Mouse (Mus musculus): ENCODE data around the gene Anp32e. TPM values are rescaled to one million over a fixed set of nuclear protein-coding genes. Genes with fewer than 3 reads are reported as not detected.

Anp32e gene
- polyA plus RNA-seq, 1 experiment from 2014 or later = 159 TPM

- peak overlapping the region; percentile 81 for H3K4me2 ChIP-seq
These were observed 66.1 kb downstream of the Anp32e start for GRCm38 (mm10) chr3:95994975-95995801.

GRCm38 (mm10) chr3:95995802-95996428 is 66.9 kb downstream of the Anp32e start, which contains the start of gene Plekho1:
Gene Plekho1 (minus strand): TSS chr3:95996001.
- no peaks in the 10 kb centered on the region for H3K27me3 ChIP-seq (replicated peaks)
- ATAC-seq (ENCODE audit: insufficient read depth, low FRiP score, low read depth) = peak; percentile 20; the same call in 1 of the 2 replicates
- peaks cover 26% of the 10 kb centered on the region for H3K4me1 ChIP-seq
- H3K36me3 ChIP-seq = 0 out of 2 replicates have a peak, but pooled peaks cover 4% of the 10 kb centered on the region
- H3K9me3 ChIP-seq = no peaks in the 10 kb centered on the region
- peak within 1 kb of the TSS; percentile 74 for H3K4me3 ChIP-seq (replicated peaks)
- H3K27ac ChIP-seq = peak within 1 kb of the TSS; percentile 95
- peak within 1 kb of the TSS; percentile 71 for H3K9ac ChIP-seq
- H3K4me2 ChIP-seq = peak within 1 kb of the TSS; percentile 81
- WGBS = under 1% methylated on average over 76 of the region's 84 CpGs

More at GRCm38 (mm10) chr3:95994975-95995801, 66.1 kb downstream of the Anp32e start:
- peak; percentile 19; the same call in 1 of the 2 replicates for ATAC-seq (ENCODE audit: insufficient read depth, low FRiP score, low read depth)
- no peaks in the 10 kb centered on the region for H3K27me3 ChIP-seq (replicated peaks)
- H3K4me1 ChIP-seq = peaks cover 26% of the 10 kb centered on the region
- peak overlapping the region; percentile 71 for H3K9ac ChIP-seq
- H3K4me3 ChIP-seq (replicated peaks) = peak overlapping the region; percentile 74
- H3K36me3 ChIP-seq = peaks cover 10% of the 10 kb centered on the region; the same call in 1 of the 2 replicates
- H3K9me3 ChIP-seq = no peaks in the 10 kb centered on the region
- peak overlapping the region; percentile 95 for H3K27ac ChIP-seq
- WGBS = under 1% methylated on average over 51 of the region's 51 CpGs

GRCm38 (mm10) chr3:95996451-95997073 is 67.5 kb downstream of the Anp32e start:
- Histone ChIP-seq H3K27ac (peak overlapping the region; percentile 95), H3K4me3 (replicated peaks) (peak overlapping the region; percentile 74), H3K9ac (peak overlapping the region; percentile 71), H3K36me3 (0 out of 2 replicates have a peak, but pooled peaks cover under 1% of the 10 kb centered on the region), H3K27me3 (replicated peaks) (no peaks in the 10 kb centered on the region), H3K9me3 (no peaks in the 10 kb centered on the region), H3K4me2 (peak overlapping the region; percentile 81), H3K4me1 (peaks cover 26% of the 10 kb centered on the region)
- ATAC-seq (ENCODE audit: insufficient read depth, low FRiP score, low read depth) = no peak
- WGBS = 9% methylated on average over 6 of the region's 6 CpGs

Other genes starting within 250 kb of the Anp32e start
- gene Adamtsl4, start 241.3 kb upstream of the Anp32e start, polyA plus RNA-seq (2015; fragmentation: Nextera tagmentation; extraction: Ambion mirVana) = 3.8 and 7.3 TPM in 2 replicates
- gene Ecm1, start 189.7 kb upstream of the Anp32e start, polyA plus RNA-seq (2015; fragmentation: Nextera tagmentation; extraction: Ambion mirVana) = 18.5 and 42.6 TPM in 2 replicates
- 46.4 and 50.2 TPM in 2 replicates for gene Tars2, start 169.0 kb upstream of the Anp32e start, polyA plus RNA-seq (2015; fragmentation: Nextera tagmentation; extraction: Ambion mirVana)
- 20.5 TPM in 2 replicates for gene Rprd2, start 110.4 kb upstream of the Anp32e start, polyA plus RNA-seq (2015; fragmentation: Nextera tagmentation; extraction: Ambion mirVana)
- gene Prpf3, start 73.4 kb upstream of the Anp32e start, polyA plus RNA-seq (2015; fragmentation: Nextera tagmentation; extraction: Ambion mirVana) = 44.0 and 44.7 TPM in 2 replicates
- 312 and 324 TPM in 2 replicates for gene Mrps21, start 57.7 kb upstream of the Anp32e start, polyA plus RNA-seq (2015; fragmentation: Nextera tagmentation; extraction: Ambion mirVana)
- 5.3 and 5.6 TPM in 2 replicates for gene Ciart, start 47.0 kb upstream of the Anp32e start, polyA plus RNA-seq (2015; fragmentation: Nextera tagmentation; extraction: Ambion mirVana)
- 25.2 and 26.7 TPM in 2 replicates for gene BC028528, start 37.2 kb upstream of the Anp32e start, polyA plus RNA-seq (2015; fragmentation: Nextera tagmentation; extraction: Ambion mirVana)
- gene Aph1a, start 35.3 kb upstream of the Anp32e start, polyA plus RNA-seq (2015; fragmentation: Nextera tagmentation; extraction: Ambion mirVana) = 31.9 and 36.8 TPM in 2 replicates
- gene Car14, start 24.6 kb upstream of the Anp32e start, polyA plus RNA-seq (2015; fragmentation: Nextera tagmentation; extraction: Ambion mirVana) = 2.8 and 3.0 TPM in 2 replicates
- 30.9 and 33.2 TPM in 2 replicates for gene Plekho1, start 66.8 kb downstream of the Anp32e start, polyA plus RNA-seq (2015; fragmentation: Nextera tagmentation; extraction: Ambion mirVana)
- gene Vps45, start 129.2 kb downstream of the Anp32e start, polyA plus RNA-seq (2015; fragmentation: Nextera tagmentation; extraction: Ambion mirVana) = 33.9 and 35.1 TPM in 2 replicates
- 20.0 and 22.3 TPM in 2 replicates for gene Otud7b, start 175.3 kb downstream of the Anp32e start, polyA plus RNA-seq (2015; fragmentation: Nextera tagmentation; extraction: Ambion mirVana)
- 13.7 and 15.0 TPM in 2 replicates for gene Mtmr11, start 232.8 kb downstream of the Anp32e start, polyA plus RNA-seq (2015; fragmentation: Nextera tagmentation; extraction: Ambion mirVana)
- gene Sf3b4, start 243.1 kb downstream of the Anp32e start, polyA plus RNA-seq (2015; fragmentation: Nextera tagmentation; extraction: Ambion mirVana) = 135 and 139 TPM in 2 replicates

Data from stomach, embryonic 15.5 days (tissue).